Mouse (Mus musculus): ENCODE data around the gene Fcrls. TPM values are rescaled to one million over a fixed set of nuclear protein-coding genes. Genes with fewer than 3 reads are reported as not detected.

Fcrls gene
- 12.0 and 13.8 TPM in 2 replicates for polyA plus RNA-seq (2014; fragmentation: Nextera tagmentation; extraction: Ambion mirVana)

DNA sequence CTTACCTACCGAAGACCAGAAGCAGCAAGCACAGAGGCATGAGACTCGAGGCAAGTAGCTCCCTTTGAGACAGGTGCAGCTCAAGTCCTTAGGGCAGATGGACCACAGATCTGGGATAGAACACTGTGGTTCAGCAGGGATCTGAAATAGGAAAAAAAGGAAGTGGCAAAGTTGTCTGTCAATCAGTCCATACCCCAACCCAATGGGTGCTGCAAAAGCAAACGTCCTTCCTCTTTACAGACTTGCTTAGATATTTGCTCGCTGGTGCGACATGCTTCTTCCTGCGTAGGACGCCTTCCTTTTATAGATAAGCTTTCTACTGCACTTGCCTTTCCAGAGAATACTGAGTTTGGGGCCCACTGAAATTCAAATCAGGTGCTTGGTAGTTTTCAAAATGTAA is at the start of gene Fcrls:
Gene Fcrls, minus strand, starts transcription at position 303 of the 400 bp plus-strand sequence.
- no peak within 1 kb of the TSS for H3K27ac ChIP-seq (ENCODE audit: low read depth, low read length)
- no peaks in the 10 kb centered on the region for H3K27me3 ChIP-seq (replicated peaks; ENCODE audit: control insufficient read depth, insufficient read depth, low read length)
- H3K4me3 ChIP-seq (ENCODE audit: low read depth, low read length) = no peak within 1 kb of the TSS
- H3K4me1 ChIP-seq (ENCODE audit: control insufficient read depth, insufficient read depth, low read length) = no peaks in the 10 kb centered on the region
- ATAC-seq (no peak), DNase-seq (ENCODE audit: low spot score) (no peak)
- no peaks in the 10 kb centered on the region for H3K9me3 ChIP-seq (replicated peaks; ENCODE audit: control insufficient read depth, low read length)
- WGBS = 93% methylated on average over 7 of the region's 7 CpGs
- no peak within 1 kb of the TSS for H3K9ac ChIP-seq (ENCODE audit: low read length)
- H3K36me3 ChIP-seq (ENCODE audit: control insufficient read depth, insufficient read depth, low read length) = no peaks in the 10 kb centered on the region
- no peak within 1 kb of the TSS for H3K4me2 ChIP-seq (ENCODE audit: low read length)

DNA sequence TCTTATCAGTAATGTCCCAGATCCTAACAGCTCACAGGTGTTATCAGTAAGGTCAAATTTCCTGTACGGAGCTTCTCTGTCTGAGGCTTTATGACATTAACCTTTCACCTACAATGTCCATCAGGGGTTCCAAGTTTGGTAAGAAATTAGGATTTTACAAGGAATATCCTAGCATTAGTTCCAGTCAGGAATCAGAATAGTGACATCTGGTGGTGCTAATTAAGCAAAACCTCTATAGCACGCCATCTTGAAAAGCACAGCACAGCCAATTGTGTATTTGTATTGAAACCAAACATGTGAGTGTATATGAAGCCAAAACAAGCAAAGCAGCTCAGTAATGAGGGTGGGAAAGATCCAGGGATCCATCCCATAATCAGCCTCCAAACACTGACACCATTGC is 46.4 kb upstream of the Fcrls start:
- no peaks in the 10 kb centered on the region for H3K9me3 ChIP-seq (replicated peaks; ENCODE audit: control insufficient read depth, low read length)
- H3K36me3 ChIP-seq (ENCODE audit: control insufficient read depth, insufficient read depth, low read length) = no peaks in the 10 kb centered on the region
- H3K4me3 ChIP-seq (ENCODE audit: low read depth, low read length) = no peak overlapping the region
- 76% methylated on average over 2 of the region's 2 CpGs for WGBS
- H3K27me3 ChIP-seq (replicated peaks; ENCODE audit: control insufficient read depth, insufficient read depth, low read length) = no peaks in the 10 kb centered on the region
- no peaks in the 10 kb centered on the region for H3K4me1 ChIP-seq (ENCODE audit: control insufficient read depth, insufficient read depth, low read length)
- ATAC-seq (no peak), DNase-seq (ENCODE audit: low spot score) (peak; percentile 42)
- no peak overlapping the region for H3K4me2 ChIP-seq (ENCODE audit: low read length)
- H3K27ac ChIP-seq (ENCODE audit: low read depth, low read length) = no peak overlapping the region
- no peak overlapping the region for H3K9ac ChIP-seq (ENCODE audit: low read length)

- 89% methylated on average over 5 of the region's 5 CpGs for WGBS
- no peaks in the 10 kb centered on the region for H3K36me3 ChIP-seq (ENCODE audit: control insufficient read depth, insufficient read depth, low read length)
- H3K4me3 ChIP-seq (ENCODE audit: low read depth, low read length) = no peak overlapping the region
- H3K27ac ChIP-seq (ENCODE audit: low read depth, low read length) = no peak overlapping the region
- DNase-seq (ENCODE audit: low spot score) = no peak
- no peaks in the 10 kb centered on the region for H3K4me1 ChIP-seq (ENCODE audit: control insufficient read depth, insufficient read depth, low read length)
- no peak overlapping the region for H3K4me2 ChIP-seq (ENCODE audit: low read length)
- H3K9ac ChIP-seq (ENCODE audit: low read length) = no peak overlapping the region
- no peaks in the 10 kb centered on the region for H3K27me3 ChIP-seq (replicated peaks; ENCODE audit: control insufficient read depth, insufficient read depth, low read length)
- H3K9me3 ChIP-seq (replicated peaks; ENCODE audit: control insufficient read depth, low read length) = no peaks in the 10 kb centered on the region
- no peak for ATAC-seq
Measured at GRCm38 (mm10) chr3:87299901-87300300, 36.4 kb upstream of the Fcrls start.

- ATAC-seq = no peak
- Histone ChIP-seq H3K4me1 (ENCODE audit: control insufficient read depth, insufficient read depth, low read length) (no peaks in the 10 kb centered on the region), H3K36me3 (ENCODE audit: control insufficient read depth, insufficient read depth, low read length) (no peaks in the 10 kb centered on the region), H3K27me3 (replicated peaks; ENCODE audit: control insufficient read depth, insufficient read depth, low read length) (no peaks in the 10 kb centered on the region), H3K4me3 (ENCODE audit: low read depth, low read length) (no peak overlapping the region), H3K27ac (ENCODE audit: low read depth, low read length) (no peak overlapping the region), H3K4me2 (ENCODE audit: low read length) (no peak overlapping the region), H3K9me3 (replicated peaks; ENCODE audit: control insufficient read depth, low read length) (no peaks in the 10 kb centered on the region), H3K9ac (ENCODE audit: low read length) (no peak overlapping the region)
- DNase-seq (ENCODE audit: low spot score) = no peak
- 87% methylated on average over 2 of the region's 2 CpGs for WGBS
Measured at GRCm38 (mm10) chr3:87274372-87274771, 10.8 kb upstream of the Fcrls start.

DNA sequence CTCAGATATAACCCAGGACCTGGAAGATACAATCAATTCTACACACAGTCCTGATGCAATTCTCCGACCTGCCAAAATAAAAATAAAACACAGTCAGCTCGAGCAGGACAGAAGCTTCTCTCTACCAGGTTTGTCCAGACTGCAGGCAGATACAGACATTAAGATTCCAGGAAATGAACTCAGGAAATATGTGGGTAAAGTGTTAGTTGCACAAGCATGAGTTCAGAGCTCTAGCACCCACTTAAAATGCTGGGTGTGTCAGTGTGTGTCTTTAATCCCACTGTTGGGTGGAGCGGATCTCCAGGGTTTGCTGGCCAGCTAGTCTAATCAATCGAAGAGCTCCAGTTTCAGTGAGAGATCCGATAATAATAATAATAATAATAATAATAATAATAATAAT is 3.0 kb upstream of the Fcrls start:
- Histone ChIP-seq H3K4me3 (ENCODE audit: low read depth, low read length) (no peak overlapping the region), H3K27me3 (replicated peaks; ENCODE audit: control insufficient read depth, insufficient read depth, low read length) (no peaks in the 10 kb centered on the region), H3K27ac (ENCODE audit: low read depth, low read length) (no peak overlapping the region), H3K9ac (ENCODE audit: low read length) (no peak overlapping the region), H3K9me3 (replicated peaks; ENCODE audit: control insufficient read depth, low read length) (no peaks in the 10 kb centered on the region), H3K4me2 (ENCODE audit: low read length) (no peak overlapping the region), H3K4me1 (ENCODE audit: control insufficient read depth, insufficient read depth, low read length) (no peaks in the 10 kb centered on the region), H3K36me3 (ENCODE audit: control insufficient read depth, insufficient read depth, low read length) (no peaks in the 10 kb centered on the region)
- 84% methylated on average over 5 of the region's 5 CpGs for WGBS
- DNase-seq (ENCODE audit: low spot score) = no peak
- ATAC-seq = no peak

DNA sequence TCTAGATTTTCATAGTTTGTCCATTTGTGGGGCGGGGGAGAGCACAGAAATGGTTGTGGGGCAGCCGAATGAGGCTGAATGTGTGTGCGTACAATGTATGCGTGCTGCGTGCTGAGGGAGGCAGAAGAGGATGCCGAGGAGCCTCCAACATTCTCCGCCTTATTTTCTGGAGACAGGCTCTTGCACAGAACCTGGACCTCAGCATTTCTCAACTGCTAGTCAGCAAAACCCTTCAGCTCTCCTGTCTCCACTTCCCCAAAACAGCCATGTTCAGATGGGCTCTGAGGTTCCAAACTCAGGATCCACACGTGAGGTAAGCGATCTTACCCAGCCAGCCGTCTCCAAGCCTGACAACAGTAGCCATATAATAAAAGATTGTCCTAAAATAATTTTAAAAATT is 8.3 kb downstream of the Fcrls start:
- no peak overlapping the region for H3K4me3 ChIP-seq (ENCODE audit: low read depth, low read length)
- no peak overlapping the region for H3K27ac ChIP-seq (ENCODE audit: low read depth, low read length)
- no peaks in the 10 kb centered on the region for H3K4me1 ChIP-seq (ENCODE audit: control insufficient read depth, insufficient read depth, low read length)
- no peaks in the 10 kb centered on the region for H3K36me3 ChIP-seq (ENCODE audit: control insufficient read depth, insufficient read depth, low read length)
- DNase-seq (ENCODE audit: low spot score) (no peak), ATAC-seq (no peak)
- no peaks in the 10 kb centered on the region for H3K9me3 ChIP-seq (replicated peaks; ENCODE audit: control insufficient read depth, low read length)
- no peaks in the 10 kb centered on the region for H3K27me3 ChIP-seq (replicated peaks; ENCODE audit: control insufficient read depth, insufficient read depth, low read length)
- no peak overlapping the region for H3K9ac ChIP-seq (ENCODE audit: low read length)
- WGBS = 90% methylated on average over 10 of the region's 10 CpGs
- H3K4me2 ChIP-seq (ENCODE audit: low read length) = no peak overlapping the region

DNA sequence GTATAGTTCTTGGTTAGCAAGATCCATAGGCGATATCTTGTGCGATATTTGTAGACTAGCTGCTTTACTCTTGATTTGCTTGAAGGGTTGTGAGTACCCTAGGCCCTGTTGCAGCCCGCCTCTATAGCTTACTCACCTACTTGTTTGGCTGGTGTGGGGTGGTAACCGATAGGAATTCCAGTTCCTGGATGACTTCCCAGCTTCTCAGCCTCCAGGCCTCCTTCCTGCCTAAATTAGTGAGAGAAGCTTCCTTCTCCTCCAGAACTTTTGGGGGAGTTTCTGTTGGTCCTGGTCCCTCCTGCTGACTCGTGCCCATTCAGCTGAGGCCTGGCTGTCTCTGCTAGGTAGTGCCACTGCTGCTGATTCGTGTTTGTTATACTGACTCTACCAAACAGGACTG is 14.0 kb downstream of the Fcrls start:
- DNase-seq (ENCODE audit: low spot score) (no peak), ATAC-seq (no peak)
- H3K4me2 ChIP-seq (ENCODE audit: low read length) = no peak overlapping the region
- no peaks in the 10 kb centered on the region for H3K9me3 ChIP-seq (replicated peaks; ENCODE audit: control insufficient read depth, low read length)
- H3K27me3 ChIP-seq (replicated peaks; ENCODE audit: control insufficient read depth, insufficient read depth, low read length) = no peaks in the 10 kb centered on the region
- no peaks in the 10 kb centered on the region for H3K4me1 ChIP-seq (ENCODE audit: control insufficient read depth, insufficient read depth, low read length)
- no peak overlapping the region for H3K9ac ChIP-seq (ENCODE audit: low read length)
- H3K4me3 ChIP-seq (ENCODE audit: low read depth, low read length) = no peak overlapping the region
- H3K36me3 ChIP-seq (ENCODE audit: control insufficient read depth, insufficient read depth, low read length) = no peaks in the 10 kb centered on the region
- no peak overlapping the region for H3K27ac ChIP-seq (ENCODE audit: low read depth, low read length)
- whole genome bisulfite sequencing = 87% methylated on average over 6 of the region's 6 CpGs

DNA sequence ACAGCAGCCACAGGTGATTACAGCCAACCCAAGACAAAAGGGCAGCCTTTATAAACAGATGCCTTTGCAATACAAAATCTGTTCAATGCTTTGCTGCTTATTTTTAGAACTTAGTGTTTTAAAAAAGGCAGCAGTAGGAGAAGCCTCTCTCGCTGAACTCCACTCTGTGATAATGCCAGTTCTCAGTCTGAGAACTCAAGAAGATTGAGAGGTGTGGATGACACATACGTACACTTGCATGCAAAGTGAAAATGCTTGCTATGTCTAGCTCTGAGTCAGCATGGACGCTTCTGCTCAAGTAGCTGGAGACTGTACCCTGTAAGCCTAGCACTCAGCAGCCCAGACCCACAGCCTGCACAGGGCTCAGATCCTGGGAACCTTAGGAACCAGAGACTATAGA is 16.2 kb downstream of the Fcrls start:
- H3K27me3 ChIP-seq (replicated peaks; ENCODE audit: control insufficient read depth, insufficient read depth, low read length) = no peaks in the 10 kb centered on the region
- H3K4me1 ChIP-seq (ENCODE audit: control insufficient read depth, insufficient read depth, low read length) = no peaks in the 10 kb centered on the region
- 63% methylated on average over 3 of the region's 3 CpGs for WGBS
- no peak overlapping the region for H3K9ac ChIP-seq (ENCODE audit: low read length)
- no peaks in the 10 kb centered on the region for H3K36me3 ChIP-seq (ENCODE audit: control insufficient read depth, insufficient read depth, low read length)
- H3K9me3 ChIP-seq (replicated peaks; ENCODE audit: control insufficient read depth, low read length) = no peaks in the 10 kb centered on the region
- no peak overlapping the region for H3K4me2 ChIP-seq (ENCODE audit: low read length)
- ATAC-seq (no peak), DNase-seq (ENCODE audit: low spot score) (no peak)
- no peak overlapping the region for H3K4me3 ChIP-seq (ENCODE audit: low read depth, low read length)
- no peak overlapping the region for H3K27ac ChIP-seq (ENCODE audit: low read depth, low read length)

- Histone ChIP-seq H3K36me3 (ENCODE audit: control insufficient read depth, insufficient read depth, low read length) (no peaks in the 10 kb centered on the region), H3K4me2 (ENCODE audit: low read length) (no peak overlapping the region), H3K27ac (ENCODE audit: low read depth, low read length) (no peak overlapping the region), H3K9ac (ENCODE audit: low read length) (no peak overlapping the region), H3K9me3 (replicated peaks; ENCODE audit: control insufficient read depth, low read length) (no peaks in the 10 kb centered on the region), H3K4me3 (ENCODE audit: low read depth, low read length) (no peak overlapping the region), H3K4me1 (ENCODE audit: control insufficient read depth, insufficient read depth, low read length) (no peaks in the 10 kb centered on the region), H3K27me3 (replicated peaks; ENCODE audit: control insufficient read depth, insufficient read depth, low read length) (no peaks in the 10 kb centered on the region)
- ATAC-seq (peak; percentile 52; the same call in 1 of the 2 replicates), DNase-seq (ENCODE audit: low spot score) (peak; percentile 69)
- 3% methylated on average over 2 of the region's 2 CpGs for WGBS
Measured at GRCm38 (mm10) chr3:87243654-87244053, 19.9 kb downstream of the Fcrls start.
